Mouse (Mus musculus) liver, embryonic 13.5 days (tissue): ENCODE measurements at regions not wholly inside any gene's neighbourhood (a gene's known extent, or its start where the extent isn't known, plus 50 kb on each side); places are given as distances from the start of the nearest gene placed in this dataset.
"Not testable (repeated sequence)": the region's sequence is repeated elsewhere in the genome, so short reads cannot be mapped to it uniquely, and the experiment has no call there.

Experiments used
- ATAC-seq: fragments of 200-750 bp; cut with Nextera tagmentation; 2 replicates; pipeline ENCODE4 v1.8.0; 2017; ENCODE audit warnings: low read depth, mild to moderate bottlenecking, moderate number of reproducible peaks, moderate library complexity
- DNase-seq: peaks from one replicate; pipeline ENCODE4 v3.0.0; 2022
- H3K27ac ChIP-seq: fragments of 300-500 bp; sonication (generic); 2 replicates; pipeline ENCODE4 v1.5.1; 2015; ENCODE audit warnings: moderate library complexity, mild to moderate bottlenecking, inconsistent platforms
- H3K27me3 ChIP-seq: fragments of 300-500 bp; sonication (generic); 2 replicates; pipeline ENCODE4 v1.6.1; 2015; ENCODE audit warnings: mild to moderate bottlenecking, inconsistent platforms
- H3K36me3 ChIP-seq: fragments of 300-500 bp; sonication (generic); 2 replicates; pipeline ENCODE4 v1.6.1; 2015; ENCODE audit warnings: mild to moderate bottlenecking, inconsistent platforms
- H3K4me1 ChIP-seq: fragments of 300-500 bp; sonication (generic); replicated peaks from 2 replicates; pipeline ENCODE4 v1.6.1; 2015; ENCODE audit warnings: inconsistent platforms
- H3K4me2 ChIP-seq: fragments of 300-500 bp; sonication (generic); 2 replicates; pipeline ENCODE4 v1.6.1; 2015; ENCODE audit warnings: inconsistent platforms, mild to moderate bottlenecking, moderate library complexity
- H3K4me3 ChIP-seq: fragments of 300-500 bp; sonication (generic); replicated peaks from 2 replicates; pipeline ENCODE4 v1.5.1; 2015; ENCODE audit warnings: mild to moderate bottlenecking, inconsistent platforms
- H3K9ac ChIP-seq: fragments of 300-500 bp; sonication (generic); 2 replicates; pipeline ENCODE4 v1.6.1; 2015; ENCODE audit warnings: mild to moderate bottlenecking, inconsistent platforms
- H3K9me3 ChIP-seq: fragments of 300-500 bp; sonication (generic); replicated peaks from 2 replicates; pipeline ENCODE4 v1.6.1; 2016; ENCODE audit warnings: inconsistent platforms
- WGBS: fragments of 180-500 bp; shearing (Covaris S2); methylation state at CpG from one replicate; pipeline ENCODE4 v1.1.7; 2015; ENCODE audit not compliant: insufficient replicate concordance; 5-methylcytosine and 5-hydroxymethylcytosine counted together

DNA sequence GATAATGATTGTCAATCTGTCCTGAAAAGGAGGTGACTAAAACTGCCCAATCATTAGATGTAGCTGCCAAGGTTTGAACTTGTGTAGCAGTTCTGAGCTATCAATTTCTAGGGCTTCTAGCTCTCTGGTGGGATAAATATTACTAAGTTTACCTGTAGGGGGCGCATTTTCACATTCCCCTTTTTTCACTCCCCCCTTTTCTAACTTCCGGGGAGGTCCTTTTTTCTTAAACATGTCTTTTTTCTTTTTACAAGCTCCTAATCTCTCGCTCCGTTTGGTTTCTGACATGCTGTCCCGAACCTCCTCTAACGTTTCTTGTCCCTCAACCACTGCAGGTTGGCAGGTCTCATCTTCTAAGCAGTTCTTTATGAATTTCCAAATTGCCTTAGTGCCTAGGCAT is 2129.0 kb downstream of the Cntnap5b start:
- 75% methylated on average over 6 of the region's 6 CpGs for WGBS
- not testable (repeated sequence) for H3K36me3 ChIP-seq, H3K9ac ChIP-seq, ATAC-seq, H3K27ac ChIP-seq, H3K4me2 ChIP-seq, H3K4me3 ChIP-seq, DNase-seq, H3K4me1 ChIP-seq, H3K9me3 ChIP-seq, H3K27me3 ChIP-seq

DNA sequence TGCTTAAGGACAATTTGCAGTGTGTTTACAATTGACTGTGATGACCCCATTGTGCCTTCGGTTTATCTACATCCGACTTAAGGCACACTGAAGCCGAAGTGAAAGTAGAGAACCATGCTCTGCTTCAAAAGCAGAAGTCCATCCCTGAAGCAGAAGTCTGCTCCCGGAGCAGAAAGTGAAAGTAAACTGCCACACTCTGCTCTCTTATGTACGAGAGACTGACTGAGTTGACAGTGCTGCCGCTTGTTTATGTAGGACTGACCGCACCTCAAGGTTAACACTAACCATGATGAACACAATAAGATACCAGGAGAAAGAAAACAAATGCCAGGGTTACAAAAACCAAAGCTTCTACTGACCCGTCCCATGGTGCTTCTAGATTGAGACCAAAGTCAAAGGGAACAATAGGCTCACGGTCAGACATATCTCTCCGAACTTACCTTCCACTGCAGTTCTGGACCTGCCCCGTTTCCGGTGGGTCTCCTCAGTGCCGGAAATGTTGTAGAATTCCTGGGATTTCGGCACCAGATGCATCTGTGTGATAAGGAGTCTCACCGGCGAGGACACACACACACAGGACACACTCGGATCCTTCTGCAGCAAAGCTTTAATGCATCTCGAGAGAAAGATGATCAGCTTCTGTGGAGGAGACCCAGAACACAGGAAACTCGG is 2129.7 kb downstream of the Cntnap5b start:
- not testable (repeated sequence) for H3K27ac ChIP-seq, H3K4me1 ChIP-seq, DNase-seq, ATAC-seq, H3K36me3 ChIP-seq, H3K4me2 ChIP-seq, H3K9ac ChIP-seq, H3K27me3 ChIP-seq, H3K9me3 ChIP-seq
- WGBS, result 63% methylated on average over 19 of the region's 19 CpGs
- 0 out of 2 replicates have a peak overlapping the region, but pooled peaks have one; percentile 7 for H3K4me3 ChIP-seq

DNA sequence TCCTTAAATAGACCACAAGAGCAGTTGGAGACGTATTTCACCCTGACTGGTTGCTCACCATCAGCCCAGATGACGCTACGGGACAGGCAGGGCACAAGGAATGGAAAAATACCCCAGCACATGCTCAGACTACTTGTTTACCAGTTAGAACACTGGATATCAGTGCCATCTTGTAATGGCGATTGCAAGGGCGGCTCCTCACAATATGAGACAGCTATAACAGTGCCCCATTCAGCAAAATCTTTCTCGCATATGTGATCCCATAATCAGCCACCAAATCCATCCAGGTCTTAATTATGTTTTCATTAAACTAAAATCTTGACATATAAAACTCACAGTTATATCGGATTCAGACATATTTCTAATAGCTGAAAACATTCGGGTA is 2130.3 kb downstream of the Cntnap5b start:
- not testable (repeated sequence) for H3K27me3 ChIP-seq, H3K4me1 ChIP-seq, DNase-seq, H3K9me3 ChIP-seq, ATAC-seq, H3K9ac ChIP-seq, H3K4me3 ChIP-seq, H3K36me3 ChIP-seq, H3K4me2 ChIP-seq, H3K27ac ChIP-seq
- WGBS, result 70% methylated on average over 8 of the region's 8 CpGs

DNA sequence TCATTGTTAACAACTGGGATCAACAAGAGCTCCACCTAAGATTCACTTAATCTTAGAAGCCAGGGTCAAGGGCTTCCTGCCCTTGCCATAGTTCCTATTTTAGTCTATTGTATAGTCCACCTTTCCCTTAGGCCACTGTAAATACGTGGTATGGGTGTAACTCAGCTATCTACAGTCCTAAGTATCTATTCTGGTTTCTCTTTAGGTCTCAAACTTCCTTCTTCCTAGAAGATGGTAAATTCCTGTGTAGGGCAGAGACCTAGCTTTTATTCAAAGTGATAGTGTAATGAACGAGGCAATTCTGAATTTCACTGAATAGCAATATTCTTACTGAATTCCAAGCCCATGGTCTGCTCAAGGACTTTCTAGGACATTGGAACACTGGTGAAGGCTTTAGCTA is 2144.4 kb downstream of the Cntnap5b start:
- H3K9me3 ChIP-seq, ATAC-seq, DNase-seq, H3K4me3 ChIP-seq, H3K4me1 ChIP-seq, H3K27ac ChIP-seq, H3K27me3 ChIP-seq, H3K36me3 ChIP-seq, H3K4me2 ChIP-seq, H3K9ac ChIP-seq: not testable (repeated sequence)
- 53% methylated on average over 2 of the region's 2 CpGs for WGBS

DNA sequence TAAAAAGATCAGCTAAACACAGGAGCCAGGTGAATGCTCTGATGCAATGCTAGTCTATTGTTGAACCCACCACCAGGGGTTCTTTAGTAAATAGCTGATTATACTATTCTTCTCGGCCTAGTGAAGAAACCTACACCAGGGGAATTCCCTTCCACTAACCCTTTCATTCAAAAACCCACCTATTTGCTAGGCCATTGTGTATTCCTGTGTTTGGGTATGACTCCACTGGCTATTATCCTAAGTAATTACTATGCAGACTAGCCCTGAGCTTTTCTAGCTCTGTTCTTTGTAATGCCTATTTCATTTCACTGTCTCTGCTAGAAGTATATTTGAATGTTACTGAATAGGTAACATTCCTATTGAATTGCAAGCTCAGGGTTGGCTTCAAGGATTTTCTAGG is 2146.3 kb downstream of the Cntnap5b start:
- WGBS, result 33% methylated on average over 1 of the region's 1 CpGs
- DNase-seq, result no peak
- no peak for ATAC-seq
- Histone ChIP-seq H3K36me3 (no peaks in the 10 kb centered on the region), H3K9me3 (no peaks in the 10 kb centered on the region), H3K4me3 (no peak overlapping the region), H3K4me2 (no peak overlapping the region), H3K9ac (no peak overlapping the region), H3K27ac (no peak overlapping the region), H3K27me3 (no peaks in the 10 kb centered on the region), H3K4me1 (no peaks in the 10 kb centered on the region)

DNA sequence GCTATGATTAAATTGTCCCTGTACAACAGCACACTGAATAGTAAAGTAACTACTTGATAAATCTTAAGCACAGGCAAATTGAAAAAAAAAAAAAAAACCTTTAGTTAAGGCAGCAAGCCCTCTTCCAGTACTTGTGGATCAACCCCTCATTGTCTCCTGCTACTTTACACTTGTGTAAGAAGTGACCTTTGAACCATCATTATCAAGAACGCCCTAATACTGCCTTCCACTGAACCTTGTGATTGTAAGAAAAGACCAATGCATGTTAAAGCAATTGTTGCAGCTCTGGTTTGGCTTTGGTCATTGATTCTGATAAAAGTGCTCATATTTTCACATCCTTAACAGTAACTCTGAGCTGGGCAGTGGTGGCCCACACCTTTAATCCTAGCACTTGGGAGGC is 2168.5 kb downstream of the Cntnap5b start:
- no peak overlapping the region for H3K4me2 ChIP-seq
- ATAC-seq (no peak), DNase-seq (no peak)
- no peaks in the 10 kb centered on the region for H3K36me3 ChIP-seq
- no peaks in the 10 kb centered on the region for H3K4me1 ChIP-seq
- 0 out of 2 replicates have a peak, but pooled peaks cover 4% of the 10 kb centered on the region for H3K9me3 ChIP-seq
- H3K9ac ChIP-seq, result no peak overlapping the region
- no peak overlapping the region for H3K4me3 ChIP-seq
- no peak overlapping the region for H3K27ac ChIP-seq
- H3K27me3 ChIP-seq, result no peaks in the 10 kb centered on the region
- 43% methylated on average over 1 of the region's 1 CpGs for WGBS
